Comparison of ENCODE assay signal across 14 mouse cellular contexts in genomic region chr11:31551614-31552271, GRCm38 (mm10).
DNase-seq lines count a peak whose midpoint lies in the region; ATAC-seq and TF ChIP-seq lines count a peak whose summit lies in the region.
"Had no signal": no experiment of that assay in that cellular context is flagged by ENCODE, and none has a peak within 500 bp of the region (broad histone marks: within the 10 kb centered on the region; RNA-seq: fewer than 3 reads in every experiment).

No protein-coding gene starts in this region.

- H3K27me3 ChIP-seq in heart, embryonic 15.5 days = no peaks in the 10 kb centered on the region
- H3K27me3 ChIP-seq in lung, embryonic 14.5 days (ENCODE audit: insufficient read depth, low read length) = no peaks in the 10 kb centered on the region
- H3K27me3 ChIP-seq in forebrain, embryonic 11.5 days (ENCODE audit: control insufficient read depth, insufficient read depth, low read length) = no peaks in the 10 kb centered on the region
- H3K27me3 ChIP-seq: intestine, embryonic 15.5 days had no signal

- WGBS in heart, embryonic 15.5 days = 62% methylated on average over 10 of the region's 10 CpGs
- 61% methylated on average over 10 of the region's 10 CpGs for WGBS in lung, embryonic 14.5 days
- WGBS in forebrain, embryonic 11.5 days = 65% methylated on average over 10 of the region's 10 CpGs

- TF ChIP-seq CTCF in lung, embryonic 14.5 days (IDR thresholded peaks at IDR 0.05; ENCODE audit: low read depth) = no peak

- H3K9ac ChIP-seq in heart, embryonic 15.5 days = no peak overlapping the region
- H3K9ac ChIP-seq in lung, embryonic 14.5 days = no peak overlapping the region
- no peak overlapping the region for H3K9ac ChIP-seq in forebrain, embryonic 11.5 days (ENCODE audit: low read length)
- H3K9ac ChIP-seq: intestine, embryonic 15.5 days had no signal

- no peak overlapping the region for H3K4me3 ChIP-seq in heart, embryonic 15.5 days
- no peak overlapping the region for H3K4me3 ChIP-seq in lung, embryonic 14.5 days (ENCODE audit: low read depth, low read length)
- no peak overlapping the region for H3K4me3 ChIP-seq in forebrain, embryonic 11.5 days (ENCODE audit: low read depth, low read length)
- H3K4me3 ChIP-seq: intestine, embryonic 15.5 days had no signal

- no peak for ATAC-seq in heart, embryonic 15.5 days (replicated peaks; ENCODE audit: insufficient number of reproducible peaks, insufficient read depth, low FRiP score, low read depth)
- ATAC-seq in lung, embryonic 14.5 days (ENCODE audit: insufficient read depth) = peak; percentile 26; the same call in 1 of the 2 replicates
- peak; percentile 49 for ATAC-seq in forebrain, embryonic 11.5 days (replicated peaks; ENCODE audit: low FRiP score)
- ATAC-seq: activated CD4-positive, CD25-positive, alpha-beta regulatory T cell, adult 4 months; CD4-positive, CD25-positive, alpha-beta regulatory T cell, adult 4 months had no signal

- peaks cover 16% of the 10 kb centered on the region for H3K4me1 ChIP-seq in heart, embryonic 15.5 days (replicated peaks)
- H3K4me1 ChIP-seq in lung, embryonic 14.5 days (ENCODE audit: insufficient read depth) = peaks cover 7% of the 10 kb centered on the region; the same call in 1 of the 2 replicates
- no peaks in the 10 kb centered on the region for H3K4me1 ChIP-seq in forebrain, embryonic 11.5 days (replicated peaks; ENCODE audit: control insufficient read depth, insufficient read depth, low read length)

- H3K9me3 ChIP-seq in heart, embryonic 15.5 days (replicated peaks) = no peaks in the 10 kb centered on the region
- no peaks in the 10 kb centered on the region for H3K9me3 ChIP-seq in lung, embryonic 14.5 days (ENCODE audit: low read depth, low read length)
- no peaks in the 10 kb centered on the region; the same call in 1 of the 2 replicates for H3K9me3 ChIP-seq in forebrain, embryonic 11.5 days (ENCODE audit: control insufficient read depth, low read length)
- H3K9me3 ChIP-seq: intestine, embryonic 15.5 days had no signal

- no peaks in the 10 kb centered on the region for H3K36me3 ChIP-seq in heart, embryonic 15.5 days
- H3K36me3 ChIP-seq in lung, embryonic 14.5 days (ENCODE audit: insufficient read depth) = no peaks in the 10 kb centered on the region
- H3K36me3 ChIP-seq in forebrain, embryonic 11.5 days (ENCODE audit: control insufficient read depth, insufficient read depth, low read length) = no peaks in the 10 kb centered on the region
- H3K36me3 ChIP-seq: intestine, embryonic 15.5 days had no signal

- intact Hi-C loops in heart, postnatal 14 days (cut with DNase I) = loop anchor here (5.0 kb wide), 1 partner anchor 51 kb away; no protein-coding TSS in a partner anchor

- peak overlapping the region; percentile 62 for H3K27ac ChIP-seq in heart, embryonic 15.5 days
- H3K27ac ChIP-seq in lung, embryonic 14.5 days (ENCODE audit: low read depth) = peak overlapping the region; percentile 56; the same call in 1 of the 2 replicates
- H3K27ac ChIP-seq in forebrain, embryonic 11.5 days (ENCODE audit: low read depth, low read length) = no peak overlapping the region
- H3K27ac ChIP-seq: macrophage had no signal

- DNase-seq in heart, postnatal 14 days = no peak
- DNase-seq in lung, embryonic 14.5 days = no peak
- DNase-seq in lung, postnatal 36 days = no peak
- peak; percentile 67 for DNase-seq in embryo, embryonic 10 days (ENCODE audit: low spot score)
- no peak for DNase-seq in forebrain, embryonic 11.5 days (ENCODE audit: low spot score)
- no peak for DNase-seq in right cerebral cortex, adult 2 months (ENCODE audit: low spot score in 2 of 2)
- no peak for DNase-seq in spleen, postnatal 14 days (ENCODE audit: low spot score in 2 of 2)
- DNase-seq: liver; thymus, adult 2 months had no signal

- H3K4me2 ChIP-seq in heart, embryonic 15.5 days = no peak overlapping the region
- no peak overlapping the region for H3K4me2 ChIP-seq in lung, embryonic 14.5 days
- H3K4me2 ChIP-seq in forebrain, embryonic 11.5 days (ENCODE audit: low read depth, low read length, severe bottlenecking) = no peak overlapping the region
- H3K4me2 ChIP-seq: intestine, embryonic 15.5 days had no signal
